Mouse (Mus musculus): ENCODE results near the gene Acot7. TPM values are rescaled to one million over a fixed set of nuclear protein-coding genes. Genes with fewer than 3 reads are reported as not detected.

Acot7 gene
- polyA plus RNA-seq, 1 experiment from 2014 or later = 427 TPM

- no peaks in the 10 kb centered on the region for H3K36me3 ChIP-seq
- ATAC-seq (ENCODE audit: low FRiP score, low read depth) = no peak
- H3K9me3 ChIP-seq = no peaks in the 10 kb centered on the region
- H3K27ac ChIP-seq (replicated peaks) = no peak overlapping the region
- H3K4me2 ChIP-seq = no peak overlapping the region
- H3K4me1 ChIP-seq (replicated peaks) = peaks cover 32% of the 10 kb centered on the region
- no peak overlapping the region for H3K4me3 ChIP-seq
- no peaks in the 10 kb centered on the region for H3K27me3 ChIP-seq
- no peak overlapping the region for H3K9ac ChIP-seq
- 87% methylated on average over 5 of the region's 5 CpGs for WGBS
Observed at GRCm38 (mm10) chr4:152197545-152197944, 19.6 kb downstream of the Acot7 start.

DNA sequence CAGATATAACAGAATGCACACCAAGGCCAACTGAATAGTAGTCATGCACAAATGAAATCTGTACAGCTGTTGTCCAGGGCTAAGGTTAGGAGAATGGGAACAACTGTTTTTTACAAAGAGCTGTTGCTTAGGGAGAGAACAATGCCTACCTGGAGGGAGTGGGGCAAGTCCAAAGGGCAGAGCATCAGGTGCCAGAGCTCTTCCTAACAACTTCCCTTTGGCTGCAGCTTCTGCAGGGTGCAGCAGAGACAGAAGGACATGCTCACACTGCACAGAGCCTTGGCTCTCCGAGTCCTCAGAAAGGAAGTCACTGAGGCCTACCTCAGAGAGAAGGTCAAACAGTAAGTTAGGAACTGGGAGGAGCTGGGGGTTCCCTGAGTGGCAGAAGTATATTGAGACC, 21.7 kb downstream of the Acot7 start:
- Histone ChIP-seq H3K27ac (replicated peaks) (no peak overlapping the region), H3K4me1 (replicated peaks) (peaks cover 24% of the 10 kb centered on the region), H3K9ac (no peak overlapping the region), H3K27me3 (no peaks in the 10 kb centered on the region), H3K9me3 (no peaks in the 10 kb centered on the region), H3K4me3 (no peak overlapping the region), H3K4me2 (no peak overlapping the region), H3K36me3 (no peaks in the 10 kb centered on the region)
- ATAC-seq (ENCODE audit: low FRiP score, low read depth) = no peak
- WGBS = 86% methylated on average over 1 of the region's 1 CpGs

- H3K27ac ChIP-seq (replicated peaks) = no peak overlapping the region
- H3K9me3 ChIP-seq = no peaks in the 10 kb centered on the region
- H3K27me3 ChIP-seq = no peaks in the 10 kb centered on the region
- WGBS = 74% methylated on average over 6 of the region's 6 CpGs
- no peak overlapping the region for H3K4me3 ChIP-seq
- no peak for ATAC-seq (ENCODE audit: low FRiP score, low read depth)
- H3K36me3 ChIP-seq = no peaks in the 10 kb centered on the region
- H3K4me1 ChIP-seq (replicated peaks) = peaks cover 23% of the 10 kb centered on the region
- no peak overlapping the region for H3K4me2 ChIP-seq
- no peak overlapping the region for H3K9ac ChIP-seq
Observed at GRCm38 (mm10) chr4:152201492-152201891, 23.6 kb downstream of the Acot7 start.

GRCm38 (mm10) chr4:152202418-152202817, 24.5 kb downstream of the Acot7 start:
- H3K4me3 ChIP-seq = no peak overlapping the region
- WGBS = 86% methylated on average over 1 of the region's 1 CpGs
- no peak for ATAC-seq (ENCODE audit: low FRiP score, low read depth)
- no peak overlapping the region for H3K9ac ChIP-seq
- H3K4me2 ChIP-seq = no peak overlapping the region
- no peaks in the 10 kb centered on the region for H3K36me3 ChIP-seq
- no peaks in the 10 kb centered on the region for H3K9me3 ChIP-seq
- peaks cover 23% of the 10 kb centered on the region for H3K4me1 ChIP-seq (replicated peaks)
- no peaks in the 10 kb centered on the region for H3K27me3 ChIP-seq
- no peak overlapping the region for H3K27ac ChIP-seq (replicated peaks)

GRCm38 (mm10) chr4:152202905-152203304, 25.0 kb downstream of the Acot7 start:
- Histone ChIP-seq H3K36me3 (no peaks in the 10 kb centered on the region), H3K27ac (replicated peaks) (no peak overlapping the region), H3K9me3 (no peaks in the 10 kb centered on the region), H3K27me3 (no peaks in the 10 kb centered on the region), H3K9ac (no peak overlapping the region), H3K4me2 (no peak overlapping the region), H3K4me1 (replicated peaks) (peaks cover 23% of the 10 kb centered on the region), H3K4me3 (no peak overlapping the region)
- ATAC-seq (ENCODE audit: low FRiP score, low read depth) = no peak; the same call in 1 of the 2 replicates
- 78% methylated on average over 3 of the region's 3 CpGs for WGBS

GRCm38 (mm10) chr4:152204663-152205062, 26.7 kb downstream of the Acot7 start:
- Histone ChIP-seq H3K4me1 (replicated peaks) (peaks cover 23% of the 10 kb centered on the region), H3K27ac (replicated peaks) (no peak overlapping the region), H3K4me3 (no peak overlapping the region), H3K4me2 (no peak overlapping the region), H3K9me3 (no peaks in the 10 kb centered on the region), H3K36me3 (0 out of 2 replicates have a peak, but pooled peaks cover under 1% of the 10 kb centered on the region), H3K9ac (no peak overlapping the region), H3K27me3 (no peaks in the 10 kb centered on the region)
- 92% methylated on average over 6 of the region's 6 CpGs for WGBS
- no peak for ATAC-seq (ENCODE audit: low FRiP score, low read depth)

- H3K4me2 ChIP-seq = no peak overlapping the region
- ATAC-seq (ENCODE audit: low FRiP score, low read depth) = no peak
- H3K27me3 ChIP-seq = no peaks in the 10 kb centered on the region
- H3K9me3 ChIP-seq = no peaks in the 10 kb centered on the region
- H3K4me1 ChIP-seq (replicated peaks) = peaks cover 18% of the 10 kb centered on the region
- H3K36me3 ChIP-seq = peaks cover 5% of the 10 kb centered on the region; the same call in 1 of the 2 replicates
- WGBS = 69% methylated on average over 6 of the region's 6 CpGs
- H3K27ac ChIP-seq (replicated peaks) = no peak overlapping the region
- no peak overlapping the region for H3K9ac ChIP-seq
- no peak overlapping the region for H3K4me3 ChIP-seq
Observed at GRCm38 (mm10) chr4:152206199-152206598, 28.3 kb downstream of the Acot7 start.

DNA sequence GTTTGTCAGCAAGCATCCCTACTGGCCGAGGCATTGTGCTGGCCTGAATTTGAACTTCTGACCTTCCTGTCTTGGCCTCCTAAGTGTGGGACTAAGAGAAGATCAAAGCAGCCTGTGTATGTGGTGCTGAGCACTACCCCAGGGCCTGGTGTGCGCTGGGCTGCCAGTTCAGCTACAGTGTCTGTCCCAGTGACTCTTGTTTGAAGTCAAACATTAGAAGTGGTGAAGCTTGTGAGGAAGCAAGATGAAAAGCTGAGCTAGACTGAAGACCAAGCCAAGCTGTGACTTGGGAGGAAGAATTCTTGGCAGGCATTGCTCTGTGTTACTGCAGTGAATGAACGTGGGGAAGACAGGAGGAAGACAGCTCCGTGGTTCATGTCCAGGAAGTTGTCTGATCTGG, 31.7 kb downstream of the Acot7 start:
- no peak overlapping the region for H3K27ac ChIP-seq (replicated peaks)
- H3K36me3 ChIP-seq = peaks cover 5% of the 10 kb centered on the region; the same call in 1 of the 2 replicates
- H3K9me3 ChIP-seq = no peaks in the 10 kb centered on the region
- no peak for ATAC-seq (ENCODE audit: low FRiP score, low read depth)
- no peak overlapping the region for H3K4me3 ChIP-seq
- no peak overlapping the region for H3K9ac ChIP-seq
- H3K4me2 ChIP-seq = no peak overlapping the region
- WGBS = 53% methylated on average over 4 of the region's 4 CpGs
- no peaks in the 10 kb centered on the region for H3K27me3 ChIP-seq
- H3K4me1 ChIP-seq (replicated peaks) = peaks cover 8% of the 10 kb centered on the region; the same call in 1 of the 2 replicates

DNA sequence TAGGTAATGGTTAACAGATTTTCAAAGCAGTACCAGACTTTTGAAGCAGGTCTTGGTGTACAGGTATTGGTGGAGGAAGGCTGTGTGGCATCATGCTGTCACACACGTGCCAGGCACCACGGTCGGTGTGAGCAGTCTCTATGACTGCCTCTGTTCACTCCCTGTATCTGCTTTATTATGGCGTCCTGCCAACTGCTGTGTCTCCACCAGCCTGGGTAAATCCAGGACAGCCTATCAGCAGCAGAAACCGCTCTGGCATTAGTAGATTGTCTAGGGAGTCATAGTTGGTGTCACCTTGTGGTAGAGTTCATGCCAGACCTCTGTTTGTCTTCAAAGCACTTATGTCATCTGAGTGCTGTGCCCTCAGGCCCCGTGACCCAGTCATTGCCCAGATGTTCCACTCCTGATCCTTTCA, 34.2 kb downstream of the Acot7 start:
- Histone ChIP-seq H3K36me3 (peaks cover 5% of the 10 kb centered on the region; the same call in 1 of the 2 replicates), H3K27ac (replicated peaks) (no peak overlapping the region), H3K9ac (no peak overlapping the region), H3K4me3 (no peak overlapping the region), H3K9me3 (no peaks in the 10 kb centered on the region), H3K4me2 (no peak overlapping the region), H3K27me3 (no peaks in the 10 kb centered on the region; the same call in 1 of the 2 replicates), H3K4me1 (replicated peaks) (peaks cover 9% of the 10 kb centered on the region; the same call in 1 of the 2 replicates)
- no peak for ATAC-seq (ENCODE audit: low FRiP score, low read depth)
- WGBS = 66% methylated on average over 6 of the region's 6 CpGs

GRCm38 (mm10) chr4:152212531-152212930, 34.6 kb downstream of the Acot7 start:
- Histone ChIP-seq H3K27me3 (no peaks in the 10 kb centered on the region; the same call in 1 of the 2 replicates), H3K4me1 (replicated peaks) (peaks cover 9% of the 10 kb centered on the region; the same call in 1 of the 2 replicates), H3K4me3 (no peak overlapping the region), H3K27ac (replicated peaks) (no peak overlapping the region), H3K9ac (no peak overlapping the region), H3K36me3 (peaks cover 5% of the 10 kb centered on the region; the same call in 1 of the 2 replicates), H3K9me3 (no peaks in the 10 kb centered on the region), H3K4me2 (no peak overlapping the region)
- WGBS = 47% methylated on average over 5 of the region's 5 CpGs
- no peak for ATAC-seq (ENCODE audit: low FRiP score, low read depth)

GRCm38 (mm10) chr4:152212974-152213373, 35.0 kb downstream of the Acot7 start:
- Histone ChIP-seq H3K27ac (replicated peaks) (no peak overlapping the region), H3K4me2 (no peak overlapping the region), H3K9ac (no peak overlapping the region), H3K4me1 (replicated peaks) (peaks cover 9% of the 10 kb centered on the region; the same call in 1 of the 2 replicates), H3K9me3 (no peaks in the 10 kb centered on the region), H3K36me3 (peaks cover 5% of the 10 kb centered on the region; the same call in 1 of the 2 replicates), H3K27me3 (no peaks in the 10 kb centered on the region; the same call in 1 of the 2 replicates), H3K4me3 (no peak overlapping the region)
- ATAC-seq (ENCODE audit: low FRiP score, low read depth) = no peak
- 65% methylated on average over 11 of the region's 11 CpGs for WGBS

DNA sequence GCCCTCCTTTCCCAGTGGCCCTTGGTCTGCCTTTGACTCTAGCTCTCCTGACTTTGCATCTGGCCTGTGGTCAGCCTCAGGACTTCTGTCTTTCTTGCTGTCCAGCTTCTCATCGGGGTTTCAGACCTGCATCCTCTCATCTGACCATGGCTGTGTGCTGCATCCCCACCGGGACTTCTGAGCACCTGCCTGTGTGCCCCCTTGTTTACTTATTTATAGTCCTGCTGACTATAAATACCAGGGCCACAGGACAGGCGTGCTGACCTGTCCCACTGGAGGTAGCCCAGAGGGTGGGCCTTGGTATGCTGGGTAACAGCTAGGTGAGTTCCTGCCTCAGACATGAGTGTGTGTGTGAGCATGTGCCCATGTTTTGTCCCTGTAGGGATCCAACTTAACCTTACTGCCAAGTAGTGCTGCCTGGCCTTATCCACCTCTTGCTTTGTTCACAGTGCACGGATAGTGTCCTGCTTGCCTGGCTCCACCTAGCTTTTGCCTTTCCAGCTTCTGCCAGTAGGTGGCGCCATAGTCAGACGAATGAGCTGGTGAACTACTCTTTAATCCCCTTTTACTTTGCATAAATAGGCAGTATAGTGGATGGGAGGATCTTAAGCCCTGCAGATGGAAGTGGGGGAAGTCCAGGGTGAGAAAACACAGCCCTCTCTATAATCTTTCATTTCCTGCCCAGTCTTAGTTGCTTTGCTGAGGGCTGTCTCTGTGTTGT, 36.0 kb downstream of the Acot7 start:
- Histone ChIP-seq H3K4me1 (replicated peaks) (peaks cover 9% of the 10 kb centered on the region; the same call in 1 of the 2 replicates), H3K36me3 (peaks cover 5% of the 10 kb centered on the region; the same call in 1 of the 2 replicates), H3K4me2 (no peak overlapping the region), H3K4me3 (no peak overlapping the region), H3K27ac (replicated peaks) (no peak overlapping the region), H3K27me3 (no peaks in the 10 kb centered on the region; the same call in 1 of the 2 replicates), H3K9ac (peak overlapping the region; percentile 3; the same call in 1 of the 2 replicates), H3K9me3 (no peaks in the 10 kb centered on the region)
- ATAC-seq (ENCODE audit: low FRiP score, low read depth) = peak; percentile 80
- 40% methylated on average over 6 of the region's 6 CpGs for whole genome bisulfite sequencing
